Mouse (Mus musculus) thymus, adult 2 months (tissue): ENCODE results near the gene Smap1.

Experiments used
- CTCF ChIP-seq: fragments of 200-500 bp; IDR thresholded peaks from 2 replicates; pipeline ENCODE4 v1.5.1; 2012; ENCODE audit warnings: mild to moderate bottlenecking, control low read depth, low read length, moderate library complexity, borderline replicate concordance; ENCODE audit not compliant: control insufficient read depth, poor library complexity, insufficient read depth; ENCODE audit errors: extremely low read depth
- POLR2A ChIP-seq: fragments of 200-500 bp; IDR thresholded peaks from 2 replicates; pipeline ENCODE4 v1.6.1; 2012; ENCODE audit warnings: mild to moderate bottlenecking, low read length, control low read depth, moderate library complexity; ENCODE audit not compliant: control insufficient read depth, poor library complexity, insufficient read depth; ENCODE audit errors: extremely low read depth

DNA sequence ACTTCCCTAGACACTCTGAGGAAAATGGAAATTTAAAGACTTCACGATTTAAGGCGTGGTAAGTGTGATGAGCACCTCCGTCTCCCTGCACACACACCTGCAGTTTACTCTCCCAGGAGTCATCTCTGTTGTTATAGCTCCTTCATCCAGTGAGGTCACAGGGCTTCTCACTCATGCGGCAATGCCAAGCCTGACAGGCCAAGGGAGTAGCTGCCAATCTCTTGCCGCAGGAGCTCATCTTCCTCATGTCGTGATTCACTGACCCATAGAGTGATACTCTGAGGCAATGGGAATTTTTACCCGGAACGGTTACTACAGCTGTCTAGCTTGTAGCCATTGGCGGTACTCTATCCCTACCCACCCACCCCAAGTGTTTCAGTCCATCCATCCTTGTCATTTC, 123.8 kb downstream of the Smap1 start:
- TF ChIP-seq POLR2A (no peak), CTCF (no peak)
